Mouse (Mus musculus): ENCODE measurements around the gene Gpr33.

The Gpr33 gene

DNA sequence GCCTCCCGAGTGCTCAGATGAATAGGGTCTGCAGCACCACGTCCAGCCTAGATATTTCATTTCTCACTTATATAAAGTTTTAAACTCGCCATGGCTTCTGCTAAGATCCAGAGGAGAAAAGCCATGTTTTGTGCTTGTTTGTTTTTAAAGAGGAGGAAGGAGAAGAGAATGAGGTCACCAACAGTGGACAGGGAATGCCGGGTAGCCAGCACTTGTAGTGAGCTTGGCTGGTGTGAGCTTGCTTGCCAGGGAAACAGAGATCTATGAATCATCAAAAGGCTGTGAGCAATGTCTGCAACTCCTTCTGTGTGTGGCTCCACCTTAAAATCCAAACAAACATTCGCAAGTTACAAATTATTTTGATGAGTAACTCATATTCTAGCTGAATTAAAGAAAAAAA is 39.3 kb downstream of the Gpr33 start:
- in situ Hi-C loops (cut with MboI, MseI) = no loop called here

DNA sequence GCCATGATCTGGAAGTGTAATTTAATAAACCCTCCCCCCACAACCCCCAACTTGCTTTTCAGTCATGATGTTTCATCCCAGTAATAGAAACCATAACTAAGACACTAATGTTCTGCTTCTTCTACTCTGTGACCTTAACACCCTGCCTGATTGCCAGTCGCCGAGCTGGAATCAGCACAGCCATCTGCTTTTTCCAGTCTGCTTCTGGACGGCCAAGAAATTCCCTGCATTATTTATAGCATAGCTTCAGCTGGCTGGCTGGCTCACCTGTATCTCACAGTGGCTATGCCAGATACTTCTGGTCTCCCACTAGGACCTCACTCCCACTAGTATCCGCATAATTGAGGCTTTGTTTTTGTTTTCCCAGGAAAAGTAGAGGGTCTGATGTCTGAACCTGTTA is 42.0 kb downstream of the Gpr33 start:
- in situ Hi-C loops (cut with MboI, MseI) = no loop called here

DNA sequence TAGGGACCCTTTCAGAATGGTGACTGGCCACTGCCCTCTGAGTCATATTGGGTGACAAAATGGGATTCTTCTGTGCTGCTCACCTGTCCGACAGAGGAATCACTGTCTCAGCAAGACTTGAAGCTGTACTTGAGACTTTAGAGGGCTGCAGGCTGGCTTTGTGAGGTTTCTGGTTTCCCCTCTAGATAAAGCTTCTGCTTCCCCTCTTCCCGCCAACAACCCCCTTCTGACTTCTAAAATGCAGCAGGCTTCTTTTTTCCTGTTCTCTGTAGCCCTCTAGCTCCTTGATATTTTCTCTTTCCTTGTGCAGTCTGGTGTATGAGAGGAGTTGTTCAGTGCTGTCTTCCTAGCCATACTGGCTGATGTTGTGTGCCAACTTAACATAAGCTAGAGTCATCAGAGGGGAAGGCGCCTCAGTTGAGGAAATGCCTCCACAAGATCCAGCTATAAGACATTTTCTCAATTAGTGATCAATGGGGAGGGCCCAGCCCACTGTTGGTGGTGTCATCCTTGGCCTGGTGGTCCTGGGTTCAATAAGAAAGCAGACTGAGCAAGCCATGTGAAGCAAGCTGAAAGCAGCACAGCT is 42.6 kb downstream of the Gpr33 start:
- in situ Hi-C loops (cut with MboI, MseI) = no loop called here

DNA sequence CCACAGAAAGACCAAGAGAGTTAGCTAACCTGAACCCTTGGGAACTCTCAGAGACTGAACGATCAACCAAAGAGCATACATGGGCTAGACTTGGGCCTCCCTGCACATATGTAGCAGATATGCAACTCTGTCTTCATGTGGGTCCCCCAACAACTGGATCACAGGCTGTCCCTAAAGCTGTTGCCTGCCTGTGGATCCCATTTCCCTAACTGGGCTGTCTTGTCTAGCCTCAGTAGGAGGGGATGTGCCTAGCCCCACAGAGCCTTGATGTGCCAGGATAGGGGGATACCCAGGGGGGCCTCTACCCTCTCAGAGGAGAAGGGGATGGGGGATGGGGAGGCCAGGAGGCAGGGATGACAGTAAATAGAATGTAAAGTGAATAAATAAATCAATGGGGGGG is 44.2 kb downstream of the Gpr33 start:
- in situ Hi-C loops (cut with MboI, MseI) = no loop called here

DNA sequence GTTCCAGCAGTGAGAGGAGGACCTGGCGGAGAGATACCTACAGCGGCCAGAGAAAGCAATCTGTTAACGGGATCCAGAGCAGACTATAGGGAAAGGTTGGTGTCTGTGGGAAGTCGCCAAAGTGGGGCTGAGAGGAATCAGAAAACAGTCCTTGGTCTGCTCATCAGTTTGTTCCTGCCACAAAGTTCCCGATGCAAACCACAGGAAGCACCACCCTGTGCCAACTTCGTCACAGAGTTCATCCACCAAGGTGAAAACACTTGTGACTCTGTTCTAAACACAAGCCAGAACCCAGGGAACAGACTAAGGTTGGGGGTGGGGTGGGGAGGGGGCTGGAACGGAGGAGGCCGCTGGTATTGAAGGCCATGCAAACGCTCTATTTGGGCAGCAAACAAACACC is 51.3 kb downstream of the Gpr33 start:
- in situ Hi-C loops (cut with MboI, MseI) = no loop called here

DNA sequence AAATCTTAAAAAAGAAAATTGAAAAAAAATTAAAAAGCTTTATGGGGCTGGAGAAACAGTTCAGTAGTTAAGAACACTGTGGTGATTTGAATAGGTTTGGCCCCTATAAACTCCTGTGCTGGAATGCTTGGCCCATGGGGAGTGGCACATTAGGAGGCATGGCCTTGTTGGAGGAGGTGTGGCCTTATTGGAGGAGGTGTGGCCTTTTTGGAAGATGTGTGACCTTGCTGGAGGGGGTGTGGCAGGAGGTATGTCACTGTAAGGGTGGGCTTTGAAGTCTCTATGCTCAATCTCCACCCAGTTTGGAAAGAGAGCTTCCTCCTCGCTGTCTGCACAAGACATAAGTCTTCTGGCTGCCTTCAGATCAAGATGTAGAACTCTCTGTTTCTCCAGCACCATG is 53.5 kb downstream of the Gpr33 start:
- in situ Hi-C loops (cut with MboI, MseI) = no loop called here
